Mouse (Mus musculus) bone marrow macrophage, adult 2 months (primary cell): ENCODE measurements around the gene Ccn1. TPM values are rescaled to one million over a fixed set of nuclear protein-coding genes. Genes with fewer than 3 reads are reported as not detected.

Experiments used
- H3K27ac ChIP-seq: 2 replicates; pipeline ENCODE4 v1.5.1; 2012; ENCODE audit warnings: low read depth, low read length; ENCODE audit not compliant: insufficient read depth
- H3K4me1 ChIP-seq: 2 replicates; pipeline ENCODE4 v1.6.1; 2012; ENCODE audit warnings: low read length; ENCODE audit not compliant: control insufficient read depth, insufficient read depth
- H3K4me3 ChIP-seq: 2 replicates; pipeline ENCODE4 v1.5.1; 2012; ENCODE audit warnings: mild to moderate bottlenecking, low read length, moderate library complexity; ENCODE audit not compliant: insufficient read depth
- CTCF ChIP-seq: IDR thresholded peaks from 2 replicates; pipeline ENCODE4 v1.5.1; 2012; ENCODE audit warnings: low read depth, mild to moderate bottlenecking, low read length, moderate library complexity
- POLR2A ChIP-seq: IDR thresholded peaks from 2 replicates; pipeline ENCODE4 v1.6.1; 2012; ENCODE audit warnings: mild to moderate bottlenecking, low read depth, low read length, borderline replicate concordance
- polyA plus RNA-seq: library from polyadenylated mRNA; stranded (reverse); fragments of >200 nt; gene quantifications from 2 replicates; pipeline ENCODE4 v1.2.4, GENCODE M21; 2012; ENCODE audit not compliant: missing spikeins, insufficient read depth, insufficient read length

The Ccn1 gene
- polyA plus RNA-seq, 1 experiment = 4.1 TPM

GRCm38 (mm10) chr3:145602410-145603206 is 47.2 kb downstream of the Ccn1 start:
- no peak overlapping the region for H3K27ac ChIP-seq
- no peak overlapping the region for H3K4me3 ChIP-seq
- TF ChIP-seq POLR2A (no peak), CTCF (no peak)
- no peaks in the 10 kb centered on the region for H3K4me1 ChIP-seq

- Histone ChIP-seq H3K27ac (no peak overlapping the region), H3K4me1 (no peaks in the 10 kb centered on the region), H3K4me3 (no peak overlapping the region)
- TF ChIP-seq CTCF (no peak), POLR2A (no peak)
Observed at GRCm38 (mm10) chr3:145601345-145601744, 48.4 kb downstream of the Ccn1 start.

DNA sequence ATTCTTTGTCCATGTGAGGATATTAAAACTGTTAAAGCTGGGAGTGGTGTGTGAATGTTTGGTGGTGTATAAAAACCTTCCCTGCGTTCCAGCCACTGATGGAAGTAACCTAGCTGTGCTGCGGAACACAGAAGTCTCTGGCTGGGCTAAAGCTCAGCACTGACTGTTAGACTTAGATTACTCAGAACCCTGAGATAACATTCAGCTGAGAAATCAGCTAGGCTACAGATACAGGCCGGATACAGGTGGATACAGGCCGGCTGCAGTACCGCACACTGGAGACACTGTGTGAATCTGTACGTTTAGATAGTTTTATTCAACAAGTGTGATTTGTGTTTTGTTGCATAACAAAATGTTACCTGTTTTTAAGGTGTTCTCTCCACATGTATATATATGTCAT is 49.0 kb downstream of the Ccn1 start:
- H3K4me1 ChIP-seq = no peaks in the 10 kb centered on the region
- H3K4me3 ChIP-seq = no peak overlapping the region
- no peak overlapping the region for H3K27ac ChIP-seq
- TF ChIP-seq CTCF = no peak
- TF ChIP-seq POLR2A = no peak

DNA sequence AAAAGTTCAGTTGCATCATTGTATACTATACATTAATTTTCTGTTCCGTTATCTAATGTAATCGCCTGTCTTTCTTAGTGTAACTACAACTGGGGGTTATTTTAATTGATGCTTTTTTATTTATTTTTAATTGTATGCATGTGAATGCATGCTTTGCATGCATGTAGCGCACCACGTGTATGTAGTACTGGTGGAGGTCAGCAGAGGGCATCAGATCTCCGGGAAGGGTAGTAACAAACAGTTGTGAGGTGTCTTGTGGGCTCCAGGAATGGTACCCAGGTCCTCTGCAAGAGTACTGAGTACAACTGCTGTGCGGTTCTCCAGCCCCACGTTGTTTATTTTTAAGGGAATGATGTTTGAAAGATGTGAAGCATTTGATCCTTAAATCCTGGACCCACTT is 50.7 kb downstream of the Ccn1 start:
- Histone ChIP-seq H3K4me3 (no peak overlapping the region), H3K27ac (no peak overlapping the region), H3K4me1 (no peaks in the 10 kb centered on the region)
- TF ChIP-seq POLR2A (no peak), CTCF (no peak)

Other genes starting within 250 kb of the Ccn1 start
- 11.6 and 11.8 TPM in 2 replicates for gene Znhit6, start 73.8 kb downstream of the Ccn1 start, polyA plus RNA-seq
- 0.67 and 1.6 TPM in 2 replicates for gene Ddah1, start 108.7 kb upstream of the Ccn1 start, polyA plus RNA-seq